Mouse (Mus musculus): ENCODE results near the gene Pls3.
"Not testable (repeated sequence)": the region's sequence is repeated elsewhere in the genome, so short reads cannot be mapped to it uniquely, and the experiment has no call there.

The Pls3 gene

DNA sequence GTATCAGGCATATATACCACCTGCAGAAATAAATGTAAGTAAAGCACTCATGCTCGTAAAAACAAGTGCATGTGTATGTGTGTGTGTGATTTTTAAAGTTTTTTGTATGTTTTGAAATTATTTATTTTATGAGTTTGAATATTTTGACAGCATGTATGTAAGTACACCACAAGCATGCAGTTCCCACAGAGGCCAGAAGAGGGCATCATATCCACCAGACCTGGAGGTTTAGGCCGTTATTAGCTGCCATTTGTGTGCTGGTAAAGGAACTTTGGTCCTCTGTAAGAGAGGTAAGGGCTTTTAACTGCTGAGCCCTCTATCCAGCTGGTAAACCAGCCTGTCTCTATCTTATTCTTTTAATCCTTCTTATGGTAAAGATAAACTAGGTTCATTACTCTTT lies 97.5 kb downstream of the Pls3 start:
- no peak for DNase-seq (ENCODE audit: low spot score in 2 of 2)

GRCm38 (mm10) chrX:75764794-75765328 lies 110.1 kb downstream of the Pls3 start:
- no peak for DNase-seq (ENCODE audit: low spot score in 2 of 2)

DNA sequence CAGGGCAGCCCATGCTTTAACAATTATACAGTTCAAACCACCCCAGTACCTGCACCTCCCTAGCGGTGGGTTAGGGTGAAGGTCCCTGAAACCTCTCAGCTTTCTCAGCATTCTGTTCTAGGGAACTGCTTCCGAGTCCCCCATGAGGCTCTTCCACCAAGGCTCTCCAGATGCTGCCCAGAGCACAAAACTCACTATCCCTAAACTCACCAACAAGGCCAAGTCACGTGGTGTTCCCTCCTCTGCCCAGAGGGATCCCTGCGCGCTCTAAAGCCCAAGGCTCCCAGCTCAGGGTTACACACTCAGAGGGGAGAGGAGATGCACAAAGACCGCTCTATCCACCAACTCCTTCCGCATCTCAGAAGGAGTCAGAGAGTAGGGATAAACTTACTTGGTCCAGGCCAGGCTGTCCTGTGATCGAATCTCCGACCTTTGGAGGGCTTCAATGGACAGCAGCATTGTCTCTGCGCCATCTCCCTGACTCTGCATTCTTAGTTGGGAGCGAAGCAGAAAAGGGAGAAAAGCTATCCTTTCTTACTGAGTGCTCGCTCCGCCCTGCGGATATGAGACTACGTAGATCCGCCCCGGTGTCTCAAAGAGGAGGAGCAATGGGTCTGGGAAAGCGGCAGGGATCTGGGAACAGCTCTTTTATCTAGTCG lies 110.7 kb downstream of the Pls3 start:
- DNase-seq (ENCODE audit: low spot score in 2 of 2), result peak; percentile 34 to 52

DNA sequence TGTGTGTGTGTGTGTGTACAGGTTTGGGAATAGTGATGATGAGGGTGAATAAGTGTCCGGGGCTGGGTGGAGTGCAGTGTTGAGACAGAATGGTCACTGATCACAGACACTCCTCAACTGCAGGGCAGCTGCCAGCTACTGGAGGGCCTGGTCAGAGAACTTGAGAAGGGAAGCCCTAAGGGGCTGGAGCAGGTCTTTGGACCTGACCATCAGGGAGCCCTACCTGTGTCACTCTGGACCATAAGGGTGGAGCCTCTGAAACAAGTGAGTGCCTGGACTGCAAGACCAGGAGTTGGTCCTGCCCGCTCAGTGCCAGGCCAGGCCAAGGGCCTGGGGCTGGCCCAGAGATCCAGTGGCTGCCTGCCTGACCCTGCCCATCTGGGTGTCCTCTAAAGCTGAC lies 115.5 kb downstream of the Pls3 start:
- not testable (repeated sequence) for DNase-seq (ENCODE audit: low spot score in 2 of 2)

GRCm38 (mm10) chrX:75759036-75759435 lies 115.9 kb downstream of the Pls3 start:
- peak in 1 of 2 experiments; percentile 64 for DNase-seq (ENCODE audit: low spot score in 2 of 2)

GRCm38 (mm10) chrX:75757966-75758365 lies 117.0 kb downstream of the Pls3 start:
- DNase-seq (ENCODE audit: low spot score in 2 of 2), result peak in 1 of 2 experiments; percentile 79

- not testable (repeated sequence) for DNase-seq (ENCODE audit: low spot score in 2 of 2)
These were observed 120.5 kb downstream of the Pls3 start for GRCm38 (mm10) chrX:75754531-75754930.

DNA sequence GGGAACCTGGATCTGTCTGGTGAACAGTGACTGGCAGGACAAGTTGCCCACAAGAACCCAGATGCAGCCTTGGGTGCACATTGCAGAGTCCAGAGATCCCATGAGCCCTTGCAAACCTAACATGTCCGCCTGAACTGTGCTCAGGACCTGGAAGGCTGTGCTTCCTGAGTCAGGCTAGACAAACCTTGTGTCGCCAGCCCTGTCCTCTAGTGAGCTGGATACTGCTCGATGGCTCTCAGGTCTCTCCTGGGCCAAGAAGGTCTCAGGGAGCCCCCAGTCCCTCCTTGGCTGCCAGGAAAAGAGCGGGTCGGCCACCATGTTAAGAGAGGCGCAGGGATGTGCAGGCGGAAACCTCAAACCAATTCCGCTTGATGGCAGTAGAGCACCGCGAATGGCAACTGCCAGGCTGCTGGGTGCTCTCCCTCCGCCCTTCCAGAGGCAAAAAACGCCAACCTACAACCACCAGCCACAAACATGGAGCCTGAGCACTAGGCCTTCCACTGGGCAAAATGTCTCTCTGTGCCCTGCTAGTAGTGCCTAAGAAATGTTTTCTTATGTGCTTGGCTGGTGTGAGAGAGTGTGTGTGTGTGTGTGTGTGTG lies 124.8 kb downstream of the Pls3 start:
- not testable (repeated sequence) for DNase-seq (ENCODE audit: low spot score in 2 of 2)

- DNase-seq (ENCODE audit: low spot score in 2 of 2), result peak in 1 of 2 experiments; percentile 74
These were observed 125.7 kb downstream of the Pls3 start for GRCm38 (mm10) chrX:75749312-75749711.

- peak in 1 of 2 experiments; percentile 77 for DNase-seq (ENCODE audit: low spot score in 2 of 2)
These were observed 130.5 kb downstream of the Pls3 start for GRCm38 (mm10) chrX:75744466-75744865.

DNA sequence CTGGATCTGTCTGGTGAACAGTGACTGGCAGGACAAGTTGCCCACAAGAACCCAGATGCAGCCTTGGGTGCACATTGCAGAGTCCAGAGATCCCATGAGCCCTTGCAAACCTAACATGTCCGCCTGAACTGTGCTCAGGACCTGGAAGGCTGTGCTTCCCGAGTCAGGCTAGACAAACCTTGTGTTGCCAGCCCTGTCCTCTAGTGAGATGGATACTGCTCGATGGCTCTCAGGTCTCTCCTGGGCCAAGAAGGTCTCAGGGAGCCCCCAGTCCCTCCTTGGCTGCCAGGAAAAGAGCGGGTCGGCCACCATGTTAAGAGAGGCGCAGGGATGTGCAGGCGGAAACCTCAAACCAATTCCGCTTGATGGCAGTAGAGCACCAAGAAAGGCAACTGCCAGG lies 135.5 kb downstream of the Pls3 start:
- not testable (repeated sequence) for DNase-seq (ENCODE audit: low spot score in 2 of 2)

Data from frontal cortex, postnatal 14 days (tissue).